Mouse (Mus musculus) liver, postnatal 0 days (tissue): ENCODE measurements around the gene 2410137M14Rik.

ENCODE experiments used
- CTCF ChIP-seq: sonication (generic); IDR thresholded peaks from 2 replicates; pipeline ENCODE4 v1.5.1; 2016; ENCODE audit warnings: antibody characterized with exemption, low read depth
- EP300 ChIP-seq: IDR thresholded peaks from 2 replicates; pipeline ENCODE4 v1.6.1; 2016; ENCODE audit warnings: antibody characterized with exemption, low read depth, mild to moderate bottlenecking

GRCm38 (mm10) chr17:36992336-36993104 is 11.5 kb upstream of the 2410137M14Rik start:
- TF ChIP-seq CTCF (no peak), EP300 (no peak)
